Mouse (Mus musculus): ENCODE measurements around the gene Lamb2. TPM values are rescaled to one million over a fixed set of nuclear protein-coding genes. Genes with fewer than 3 reads are reported as not detected.
A peak's percentile ranks its signal among the peaks of the same experiment; 100 is the strongest.

Gene Lamb2
- polyA plus RNA-seq, 1 experiment from 2014 or later: 18.1 TPM

DNA sequence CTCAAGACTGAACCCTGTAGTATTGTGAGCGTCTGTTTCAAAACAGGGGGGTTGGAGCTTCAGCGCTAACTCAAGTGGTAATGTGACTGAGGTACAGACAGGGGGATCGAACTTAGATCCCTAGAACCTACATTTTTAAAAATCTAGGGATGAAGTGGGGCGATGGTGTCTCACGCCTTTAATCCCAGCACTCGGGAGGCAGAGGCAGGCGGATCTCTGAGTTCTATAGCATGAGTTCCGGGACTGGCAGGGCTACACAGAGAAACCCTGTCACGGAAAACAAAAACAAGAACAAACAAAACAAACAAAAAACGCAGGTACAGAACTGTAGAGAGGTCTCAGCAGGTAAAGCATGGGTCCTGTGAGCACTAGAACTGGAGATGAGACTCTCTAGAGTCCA, 22.6 kb upstream of the Lamb2 start:
- Histone ChIP-seq H3K27me3 (ENCODE audit: control insufficient read depth, insufficient read depth, low read length) (no peaks in the 10 kb centered on the region), H3K9ac (ENCODE audit: low read length) (no peak overlapping the region), H3K4me1 (ENCODE audit: control insufficient read depth, insufficient read depth, low read length) (peaks cover 9% of the 10 kb centered on the region), H3K4me3 (ENCODE audit: low read depth, low read length) (no peak overlapping the region), H3K4me2 (ENCODE audit: low read depth) (no peak overlapping the region), H3K27ac (ENCODE audit: low read depth, low read length) (no peak overlapping the region), H3K36me3 (ENCODE audit: control insufficient read depth, insufficient read depth, low read length) (no peaks in the 10 kb centered on the region), H3K9me3 (ENCODE audit: control insufficient read depth, low read length) (no peaks in the 10 kb centered on the region)
- 90% methylated on average over 10 of the region's 10 CpGs for WGBS
- no peak for DNase-seq (ENCODE audit: low spot score)
- no peak for ATAC-seq (ENCODE audit: insufficient read depth, low FRiP score, low TSS enrichment)

GRCm38 (mm10) chr9:108459939-108460318, 19.6 kb upstream of the Lamb2 start:
- peaks cover 9% of the 10 kb centered on the region for H3K4me1 ChIP-seq (ENCODE audit: control insufficient read depth, insufficient read depth, low read length)
- H3K36me3 ChIP-seq (ENCODE audit: control insufficient read depth, insufficient read depth, low read length): peaks cover 10% of the 10 kb centered on the region
- 93% methylated on average over 1 of the region's 1 CpGs for WGBS
- ATAC-seq (ENCODE audit: insufficient read depth, low FRiP score, low TSS enrichment): no peak
- peak overlapping the region; percentile 96 for H3K4me3 ChIP-seq (ENCODE audit: low read depth, low read length)
- H3K9me3 ChIP-seq (ENCODE audit: control insufficient read depth, low read length): no peaks in the 10 kb centered on the region
- H3K9ac ChIP-seq (ENCODE audit: low read length): no peak overlapping the region
- no peak overlapping the region for H3K27ac ChIP-seq (ENCODE audit: low read depth, low read length)
- H3K4me2 ChIP-seq (ENCODE audit: low read depth): peak overlapping the region; percentile 92; the same call in 1 of the 2 replicates
- DNase-seq (ENCODE audit: low spot score): no peak
- H3K27me3 ChIP-seq (ENCODE audit: control insufficient read depth, insufficient read depth, low read length): no peaks in the 10 kb centered on the region

DNA sequence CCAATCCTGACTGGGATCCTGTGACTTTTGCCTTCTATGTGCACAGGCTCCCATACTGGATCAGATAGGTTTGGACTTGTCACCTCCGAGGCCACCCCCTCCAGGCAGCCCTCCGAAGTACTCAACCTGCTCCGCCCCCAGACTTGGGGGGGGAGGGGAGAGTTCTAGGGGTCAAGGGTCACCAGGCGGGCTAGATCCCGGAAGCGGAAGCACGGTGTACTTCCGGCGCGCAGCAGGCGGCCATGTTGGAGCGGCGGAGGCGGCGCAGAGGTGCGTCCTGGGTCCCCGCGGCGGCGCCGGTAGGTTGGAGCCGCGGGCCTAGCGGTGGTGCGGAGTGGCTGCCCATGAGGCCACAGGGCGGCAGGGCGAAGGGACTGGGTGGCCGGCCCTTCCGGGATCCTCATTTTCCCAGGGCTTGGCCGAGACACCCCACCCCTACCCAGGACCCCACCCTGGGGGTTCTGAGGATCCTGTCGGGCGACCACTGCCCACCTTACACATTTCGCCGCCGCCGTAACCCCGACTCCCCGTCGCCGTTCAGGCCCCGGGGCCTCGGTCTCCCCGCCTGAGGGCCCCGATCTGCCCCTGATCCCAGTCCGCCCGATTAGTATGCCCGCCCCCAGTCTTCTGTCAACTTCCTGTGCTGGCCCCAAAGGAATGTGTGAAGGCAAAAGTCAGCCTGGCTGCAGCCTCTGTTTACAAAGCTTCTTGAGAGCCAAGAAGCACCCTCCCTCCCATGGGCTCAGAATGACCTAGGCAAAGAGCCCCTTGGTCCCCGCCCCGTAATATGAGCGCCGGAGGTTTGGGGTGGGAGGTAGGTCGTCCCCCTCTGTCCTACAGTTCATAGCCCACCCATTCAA, 19.0 kb upstream of the Lamb2 start, which contains the start of gene Ccdc71:
Gene Ccdc71, plus strand, starts transcription at position 209 of the 860 bp plus-strand sequence.
- peak within 1 kb of the TSS; percentile 96 for H3K4me3 ChIP-seq (ENCODE audit: low read depth, low read length)
- peak within 1 kb of the TSS; percentile 88 for H3K9ac ChIP-seq (ENCODE audit: low read length)
- peak; percentile 77 for ATAC-seq (ENCODE audit: insufficient read depth, low FRiP score, low TSS enrichment)
- H3K4me1 ChIP-seq (ENCODE audit: control insufficient read depth, insufficient read depth, low read length): peaks cover 9% of the 10 kb centered on the region
- peak within 1 kb of the TSS; percentile 92 for H3K4me2 ChIP-seq (ENCODE audit: low read depth)
- WGBS: under 1% methylated on average over 42 of the region's 52 CpGs
- peak within 1 kb of the TSS; percentile 70; the same call in 1 of the 2 replicates for H3K27ac ChIP-seq (ENCODE audit: low read depth, low read length)
- peak; percentile 90 for DNase-seq (ENCODE audit: low spot score)
- H3K36me3 ChIP-seq (ENCODE audit: control insufficient read depth, insufficient read depth, low read length): peaks cover 14% of the 10 kb centered on the region
- H3K9me3 ChIP-seq (ENCODE audit: control insufficient read depth, low read length): no peaks in the 10 kb centered on the region
- H3K27me3 ChIP-seq (ENCODE audit: control insufficient read depth, insufficient read depth, low read length): no peaks in the 10 kb centered on the region

DNA sequence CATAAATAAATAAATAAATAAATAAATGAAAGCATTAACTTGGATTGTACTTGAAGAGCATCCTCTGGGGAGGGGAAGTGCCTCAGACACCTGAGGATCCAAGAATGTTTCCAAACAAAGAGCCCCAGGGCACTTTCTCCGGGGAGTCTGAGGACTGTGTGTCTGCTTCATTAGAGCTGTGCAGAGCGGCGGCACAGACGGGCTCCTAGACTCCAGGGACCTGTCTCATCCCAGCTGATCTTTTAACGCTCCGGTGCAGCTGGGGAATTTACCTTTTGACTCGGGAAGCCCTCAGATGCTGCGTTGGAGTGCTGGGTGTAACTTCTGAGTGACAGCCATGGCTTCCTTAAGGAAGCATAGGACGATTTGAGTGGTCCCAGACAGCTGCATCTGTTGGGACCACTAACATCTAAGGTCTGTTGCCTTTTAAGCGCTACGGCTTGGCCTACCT, 18.3 kb upstream of the Lamb2 start, which contains the start of gene Klhdc8b:
Gene Klhdc8b, minus strand, starts transcription at position 401 of the 451 bp plus-strand sequence.
- Histone ChIP-seq H3K4me3 (ENCODE audit: low read depth, low read length) (peak within 1 kb of the TSS; percentile 96), H3K36me3 (ENCODE audit: control insufficient read depth, insufficient read depth, low read length) (peaks cover 16% of the 10 kb centered on the region), H3K9me3 (ENCODE audit: control insufficient read depth, low read length) (no peaks in the 10 kb centered on the region), H3K27me3 (ENCODE audit: control insufficient read depth, insufficient read depth, low read length) (no peaks in the 10 kb centered on the region), H3K27ac (ENCODE audit: low read depth, low read length) (peak within 1 kb of the TSS; percentile 70; the same call in 1 of the 2 replicates), H3K4me2 (ENCODE audit: low read depth) (peak within 1 kb of the TSS; percentile 92), H3K9ac (ENCODE audit: low read length) (peak within 1 kb of the TSS; percentile 88), H3K4me1 (ENCODE audit: control insufficient read depth, insufficient read depth, low read length) (peaks cover 9% of the 10 kb centered on the region)
- 34% methylated on average over 11 of the region's 11 CpGs for WGBS
- DNase-seq (ENCODE audit: low spot score) (no peak), ATAC-seq (ENCODE audit: insufficient read depth, low FRiP score, low TSS enrichment) (peak; percentile 25; the same call in 1 of the 2 replicates)

DNA sequence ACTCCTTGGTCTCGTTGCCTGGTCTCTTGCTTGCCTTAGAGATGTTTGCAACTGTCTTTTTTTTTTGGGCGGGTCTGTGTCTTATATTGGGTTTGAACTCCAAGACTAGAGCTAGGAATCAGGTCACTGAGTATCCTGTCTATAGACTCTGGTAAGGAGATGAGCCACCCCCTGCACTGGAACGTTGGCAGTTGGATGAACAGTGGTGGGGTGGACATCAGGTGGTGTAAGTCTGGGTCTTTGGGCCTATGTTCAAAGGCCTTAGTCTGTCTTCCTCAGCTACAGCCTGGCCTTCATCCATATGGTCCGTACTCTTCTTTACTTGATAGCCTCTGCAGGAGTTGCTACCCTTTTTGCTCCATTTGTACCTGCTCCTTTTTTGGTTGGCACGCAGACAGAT, 17.9 kb upstream of the Lamb2 start:
- H3K36me3 ChIP-seq (ENCODE audit: control insufficient read depth, insufficient read depth, low read length): peaks cover 16% of the 10 kb centered on the region
- H3K9ac ChIP-seq (ENCODE audit: low read length): peak overlapping the region; percentile 88; the same call in 1 of the 2 replicates
- H3K27ac ChIP-seq (ENCODE audit: low read depth, low read length): no peak overlapping the region
- no peaks in the 10 kb centered on the region for H3K9me3 ChIP-seq (ENCODE audit: control insufficient read depth, low read length)
- peak overlapping the region; percentile 96; the same call in 1 of the 2 replicates for H3K4me3 ChIP-seq (ENCODE audit: low read depth, low read length)
- no peak for DNase-seq (ENCODE audit: low spot score)
- WGBS: 90% methylated on average over 5 of the region's 5 CpGs
- H3K27me3 ChIP-seq (ENCODE audit: control insufficient read depth, insufficient read depth, low read length): no peaks in the 10 kb centered on the region
- H3K4me2 ChIP-seq (ENCODE audit: low read depth): peak overlapping the region; percentile 92
- H3K4me1 ChIP-seq (ENCODE audit: control insufficient read depth, insufficient read depth, low read length): peaks cover 9% of the 10 kb centered on the region
- ATAC-seq (ENCODE audit: insufficient read depth, low FRiP score, low TSS enrichment): no peak

DNA sequence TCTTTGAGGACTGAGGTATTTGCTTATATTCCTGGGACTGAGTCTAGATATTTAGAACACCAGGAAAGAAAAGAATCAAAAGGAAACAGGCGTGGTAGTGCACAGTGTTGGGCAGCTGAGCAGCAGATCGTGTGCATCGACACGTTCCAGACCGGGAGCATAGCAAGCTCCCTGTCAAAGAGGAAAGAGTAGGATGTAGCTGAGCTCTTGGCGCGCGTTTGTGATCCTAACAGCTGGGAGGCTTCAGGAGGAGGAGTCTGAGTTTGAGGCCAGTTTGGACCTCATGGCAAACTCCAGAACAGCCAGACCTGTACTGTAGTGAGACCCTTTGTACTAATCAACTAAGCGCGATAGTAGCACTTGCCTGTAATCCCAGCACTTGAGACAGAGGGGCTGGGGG, 17.3 kb upstream of the Lamb2 start:
- no peak for DNase-seq (ENCODE audit: low spot score)
- H3K27me3 ChIP-seq (ENCODE audit: control insufficient read depth, insufficient read depth, low read length): no peaks in the 10 kb centered on the region
- H3K4me3 ChIP-seq (ENCODE audit: low read depth, low read length): no peak overlapping the region
- H3K9ac ChIP-seq (ENCODE audit: low read length): no peak overlapping the region
- H3K27ac ChIP-seq (ENCODE audit: low read depth, low read length): no peak overlapping the region
- H3K36me3 ChIP-seq (ENCODE audit: control insufficient read depth, insufficient read depth, low read length): peaks cover 17% of the 10 kb centered on the region
- H3K4me2 ChIP-seq (ENCODE audit: low read depth): no peak overlapping the region
- no peak for ATAC-seq (ENCODE audit: insufficient read depth, low FRiP score, low TSS enrichment)
- no peaks in the 10 kb centered on the region for H3K9me3 ChIP-seq (ENCODE audit: control insufficient read depth, low read length)
- WGBS: 95% methylated on average over 10 of the region's 10 CpGs
- peaks cover 9% of the 10 kb centered on the region for H3K4me1 ChIP-seq (ENCODE audit: control insufficient read depth, insufficient read depth, low read length)

GRCm38 (mm10) chr9:108463713-108464112, 15.8 kb upstream of the Lamb2 start:
- DNase-seq (ENCODE audit: low spot score): no peak
- no peak overlapping the region for H3K9ac ChIP-seq (ENCODE audit: low read length)
- H3K4me3 ChIP-seq (ENCODE audit: low read depth, low read length): no peak overlapping the region
- H3K36me3 ChIP-seq (ENCODE audit: control insufficient read depth, insufficient read depth, low read length): peaks cover 19% of the 10 kb centered on the region
- ATAC-seq (ENCODE audit: insufficient read depth, low FRiP score, low TSS enrichment): no peak
- no peak overlapping the region for H3K27ac ChIP-seq (ENCODE audit: low read depth, low read length)
- no peaks in the 10 kb centered on the region for H3K27me3 ChIP-seq (ENCODE audit: control insufficient read depth, insufficient read depth, low read length)
- 96% methylated on average over 9 of the region's 9 CpGs for whole genome bisulfite sequencing
- peaks cover 9% of the 10 kb centered on the region for H3K4me1 ChIP-seq (ENCODE audit: control insufficient read depth, insufficient read depth, low read length)
- H3K4me2 ChIP-seq (ENCODE audit: low read depth): no peak overlapping the region
- no peaks in the 10 kb centered on the region for H3K9me3 ChIP-seq (ENCODE audit: control insufficient read depth, low read length)

GRCm38 (mm10) chr9:108466219-108466618, 13.3 kb upstream of the Lamb2 start:
- H3K4me3 ChIP-seq (ENCODE audit: low read depth, low read length): no peak overlapping the region
- no peaks in the 10 kb centered on the region for H3K27me3 ChIP-seq (ENCODE audit: control insufficient read depth, insufficient read depth, low read length)
- DNase-seq (ENCODE audit: low spot score) (no peak), ATAC-seq (ENCODE audit: insufficient read depth, low FRiP score, low TSS enrichment) (no peak)
- peaks cover 19% of the 10 kb centered on the region for H3K36me3 ChIP-seq (ENCODE audit: control insufficient read depth, insufficient read depth, low read length)
- WGBS: 89% methylated on average over 2 of the region's 2 CpGs
- no peaks in the 10 kb centered on the region for H3K9me3 ChIP-seq (ENCODE audit: control insufficient read depth, low read length)
- no peak overlapping the region for H3K4me2 ChIP-seq (ENCODE audit: low read depth)
- H3K27ac ChIP-seq (ENCODE audit: low read depth, low read length): no peak overlapping the region
- peaks cover 8% of the 10 kb centered on the region for H3K4me1 ChIP-seq (ENCODE audit: control insufficient read depth, insufficient read depth, low read length)
- no peak overlapping the region for H3K9ac ChIP-seq (ENCODE audit: low read length)
